Mouse (Mus musculus) E14TG2a.4 (cell line): Measurements from ENCODE around the gene Tmem135.

Experiments
- H3K27me3 ChIP-seq: 2 replicates; pipeline ENCODE4 v1.6.1; 2014; ENCODE audit warnings: low read length, control low read depth; ENCODE audit not compliant: insufficient read depth
- H3K36me3 ChIP-seq: 2 replicates; pipeline ENCODE4 v1.6.1; 2014; ENCODE audit warnings: low read length, control low read depth; ENCODE audit not compliant: insufficient read depth
- H3K4me1 ChIP-seq: replicated peaks from 2 replicates; pipeline ENCODE4 v1.6.1; 2014; ENCODE audit warnings: low read depth, low read length, control low read depth
- H3K4me3 ChIP-seq: replicated peaks from 2 replicates; pipeline ENCODE4 v1.5.1; 2014; ENCODE audit warnings: mild to moderate bottlenecking, low read length
- H3K9me3 ChIP-seq: 2 replicates; pipeline ENCODE4 v1.6.1; 2014; ENCODE audit warnings: low read length, control low read depth
- CTCF ChIP-seq: conservative IDR thresholded peaks from 2 replicates; pipeline ENCODE4 v1.5.1; 2014; ENCODE audit warnings: low read length
- NANOG ChIP-seq: IDR thresholded peaks from 2 replicates; pipeline ENCODE4 v1.6.1; 2014; ENCODE audit warnings: borderline replicate concordance, low read length, mixed read lengths
- POU5F1 ChIP-seq: IDR thresholded peaks from 2 replicates; pipeline ENCODE4 v1.6.1; 2014; ENCODE audit warnings: low read length, borderline replicate concordance

The Tmem135 gene

DNA sequence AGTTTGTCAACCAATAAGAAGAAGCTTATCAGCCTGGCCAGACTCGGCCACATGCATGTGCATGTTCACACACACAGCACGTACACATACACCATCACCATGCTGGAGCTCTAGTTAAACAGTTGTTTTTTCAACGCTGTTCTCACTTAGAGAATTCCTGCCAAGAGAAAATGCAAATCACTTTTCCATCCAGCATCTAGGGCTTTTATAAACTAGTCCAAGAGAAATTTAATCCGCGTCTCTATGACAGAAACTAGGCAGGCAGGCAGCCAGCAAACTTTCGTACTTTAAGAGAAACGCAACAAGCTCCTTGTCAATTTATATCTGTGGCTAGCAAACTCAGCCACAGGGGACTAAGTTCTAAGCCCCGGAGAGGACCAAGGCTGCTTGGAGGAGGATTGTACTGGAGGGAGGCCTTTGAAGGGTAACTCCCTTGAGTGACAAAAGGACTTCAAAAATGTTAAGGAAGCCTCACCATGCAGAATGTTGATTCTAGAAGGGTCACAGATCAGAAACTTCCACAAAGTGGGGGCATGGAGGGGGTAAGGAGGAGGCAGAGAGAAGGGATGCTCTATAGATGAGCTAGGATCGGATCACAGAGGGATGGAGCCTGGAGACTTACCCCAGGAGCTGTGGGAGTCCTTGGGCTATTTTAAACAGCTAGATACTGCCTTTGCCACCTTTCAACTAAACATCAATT, 29.3 kb upstream of the Tmem135 start:
- H3K4me1 ChIP-seq = no peaks in the 10 kb centered on the region
- TF ChIP-seq POU5F1 = no peak
- TF ChIP-seq CTCF = no peak
- no peak for TF ChIP-seq NANOG
- no peaks in the 10 kb centered on the region for H3K27me3 ChIP-seq
- H3K36me3 ChIP-seq = no peaks in the 10 kb centered on the region
- H3K4me3 ChIP-seq = no peak overlapping the region
- no peaks in the 10 kb centered on the region for H3K9me3 ChIP-seq

DNA sequence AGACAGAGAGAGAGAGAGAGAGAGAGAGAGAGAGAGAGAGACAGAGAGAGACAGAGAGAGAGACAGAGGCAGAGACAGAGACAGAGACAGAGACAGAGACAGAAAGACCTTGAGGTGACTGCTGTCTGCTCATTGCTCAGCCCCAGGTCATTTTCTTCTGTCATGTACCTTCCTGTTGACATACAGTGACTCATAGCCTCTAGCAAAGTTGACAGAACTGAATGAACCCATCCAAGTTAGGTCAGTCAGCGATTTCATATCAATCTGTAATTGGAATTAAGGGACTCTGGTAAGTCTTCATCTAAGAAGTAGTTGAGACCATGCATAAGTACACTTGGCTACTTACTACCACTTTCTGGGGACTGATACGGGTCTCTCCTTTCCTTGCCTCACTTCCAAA, 27.2 kb upstream of the Tmem135 start:
- Histone ChIP-seq H3K4me3 (no peak overlapping the region), H3K9me3 (no peaks in the 10 kb centered on the region), H3K36me3 (no peaks in the 10 kb centered on the region), H3K27me3 (no peaks in the 10 kb centered on the region), H3K4me1 (no peaks in the 10 kb centered on the region)
- TF ChIP-seq CTCF (no peak), NANOG (no peak), POU5F1 (no peak)

DNA sequence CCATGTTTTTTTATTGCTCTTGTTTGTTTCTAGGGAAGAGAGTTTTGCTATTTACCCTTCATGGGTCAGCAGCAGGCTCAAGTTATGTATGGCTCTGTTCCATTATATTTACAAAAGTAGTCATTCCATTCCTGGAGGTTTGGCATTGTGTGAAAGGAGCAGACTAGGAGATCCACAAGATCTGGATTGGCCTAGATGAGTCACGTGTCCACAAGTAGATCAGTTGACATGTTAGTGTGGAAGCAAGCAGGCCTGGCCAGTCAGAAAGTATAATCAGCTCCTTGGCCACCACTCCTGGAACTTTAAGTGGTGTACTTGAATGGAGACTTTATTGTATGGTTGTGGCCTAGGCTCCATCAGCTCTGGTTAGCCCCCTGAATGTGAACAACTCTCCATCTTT, 25.3 kb upstream of the Tmem135 start:
- Histone ChIP-seq H3K4me3 (no peak overlapping the region), H3K9me3 (no peaks in the 10 kb centered on the region), H3K36me3 (no peaks in the 10 kb centered on the region), H3K27me3 (0 out of 2 replicates have a peak, but pooled peaks cover 3% of the 10 kb centered on the region), H3K4me1 (no peaks in the 10 kb centered on the region)
- TF ChIP-seq CTCF = no peak
- no peak for TF ChIP-seq NANOG
- TF ChIP-seq POU5F1 = no peak

DNA sequence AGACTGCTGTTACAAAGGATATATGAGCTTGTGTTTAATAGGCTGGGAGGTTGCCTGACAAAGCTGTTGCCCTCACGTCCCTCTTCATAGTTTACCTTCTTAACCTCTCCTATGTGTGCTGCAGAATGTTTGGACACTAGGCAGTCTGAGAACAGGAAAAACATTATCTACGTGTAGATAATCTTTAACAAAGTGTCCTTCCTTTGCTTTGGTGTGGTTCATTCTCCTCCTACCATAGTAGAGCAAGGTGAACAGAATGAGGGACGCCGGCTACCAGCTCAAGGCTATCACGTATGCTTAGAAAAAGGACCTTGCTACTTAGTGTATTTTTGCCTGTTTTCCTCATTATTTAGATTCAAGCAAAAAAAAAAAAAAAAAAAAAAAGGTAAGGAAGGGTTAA, 24.8 kb upstream of the Tmem135 start:
- Histone ChIP-seq H3K36me3 (no peaks in the 10 kb centered on the region), H3K4me1 (peaks cover under 1% of the 10 kb centered on the region), H3K27me3 (0 out of 2 replicates have a peak, but pooled peaks cover 3% of the 10 kb centered on the region), H3K9me3 (no peaks in the 10 kb centered on the region), H3K4me3 (no peak overlapping the region)
- TF ChIP-seq CTCF (no peak), POU5F1 (no peak), NANOG (no peak)

DNA sequence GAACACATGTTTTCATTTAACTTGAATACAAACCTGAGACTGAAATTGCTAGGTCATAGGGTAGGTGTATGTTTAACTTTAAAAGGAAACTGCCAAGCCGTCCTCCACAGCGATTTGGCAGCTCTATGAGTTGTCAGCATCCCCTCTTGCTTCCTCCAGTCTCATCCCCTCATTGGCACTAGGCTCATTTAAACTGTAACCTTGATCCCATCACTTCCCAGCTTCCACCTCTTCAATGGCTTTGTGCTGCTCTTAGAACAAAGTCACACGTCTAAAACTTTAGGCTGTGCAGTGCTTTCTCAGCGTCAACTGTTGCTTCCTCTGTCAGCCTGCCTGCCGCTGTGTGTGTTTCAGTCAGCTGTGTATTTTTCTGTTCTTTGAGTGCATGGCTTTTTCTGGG, 23.1 kb upstream of the Tmem135 start:
- Histone ChIP-seq H3K27me3 (0 out of 2 replicates have a peak, but pooled peaks cover 3% of the 10 kb centered on the region), H3K9me3 (no peaks in the 10 kb centered on the region), H3K36me3 (no peaks in the 10 kb centered on the region), H3K4me1 (peaks cover 7% of the 10 kb centered on the region), H3K4me3 (no peak overlapping the region)
- no peak for TF ChIP-seq POU5F1
- no peak for TF ChIP-seq NANOG
- TF ChIP-seq CTCF = no peak

DNA sequence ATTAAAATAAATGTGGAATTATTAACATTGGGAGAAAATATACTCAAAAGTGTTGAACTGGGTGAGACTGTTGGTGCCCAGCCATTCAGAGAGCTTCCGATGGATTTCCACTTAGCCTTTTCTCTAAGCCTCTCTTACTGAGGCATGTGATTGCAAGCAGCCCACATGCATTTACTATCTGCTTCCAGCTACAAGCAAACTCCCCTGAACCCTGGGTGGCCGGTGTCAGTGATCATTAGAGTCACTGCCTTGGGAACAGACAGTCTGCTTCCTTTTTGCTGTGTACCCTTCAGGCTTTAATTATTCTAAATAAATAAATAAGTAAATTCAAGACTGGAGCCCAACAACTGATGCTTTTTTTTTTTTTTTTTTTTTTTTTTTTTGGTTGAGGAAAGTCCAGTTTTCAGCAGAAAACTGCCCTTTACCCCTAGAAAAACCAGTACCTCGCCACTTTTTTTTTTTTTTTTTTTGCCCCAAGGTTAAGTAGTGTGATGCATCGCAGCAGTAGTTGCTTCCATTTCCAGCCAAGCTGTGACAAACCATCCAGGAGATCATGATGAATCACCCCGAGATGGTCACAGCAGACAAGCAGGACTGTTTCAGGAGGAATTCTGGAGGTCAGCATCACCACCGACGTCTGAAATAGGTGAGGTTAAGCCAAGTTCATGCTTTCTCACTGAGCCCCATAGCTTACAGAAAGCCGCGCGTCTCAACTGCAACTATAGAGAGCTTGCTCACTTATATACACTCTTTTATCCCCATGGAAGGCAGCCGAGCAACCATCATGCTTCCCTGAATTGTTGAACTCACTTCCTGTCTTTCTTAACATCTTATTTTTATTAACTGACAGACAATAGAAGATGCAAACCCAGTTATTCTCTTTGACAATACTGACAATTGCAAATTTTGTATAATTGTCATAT, 22.0 kb upstream of the Tmem135 start:
- TF ChIP-seq POU5F1 = no peak
- no peak for TF ChIP-seq NANOG
- TF ChIP-seq CTCF = no peak
- H3K36me3 ChIP-seq = no peaks in the 10 kb centered on the region
- H3K9me3 ChIP-seq = no peaks in the 10 kb centered on the region
- peaks cover 7% of the 10 kb centered on the region for H3K4me1 ChIP-seq
- 0 out of 2 replicates have a peak, but pooled peaks cover 3% of the 10 kb centered on the region for H3K27me3 ChIP-seq
- H3K4me3 ChIP-seq = no peak overlapping the region

DNA sequence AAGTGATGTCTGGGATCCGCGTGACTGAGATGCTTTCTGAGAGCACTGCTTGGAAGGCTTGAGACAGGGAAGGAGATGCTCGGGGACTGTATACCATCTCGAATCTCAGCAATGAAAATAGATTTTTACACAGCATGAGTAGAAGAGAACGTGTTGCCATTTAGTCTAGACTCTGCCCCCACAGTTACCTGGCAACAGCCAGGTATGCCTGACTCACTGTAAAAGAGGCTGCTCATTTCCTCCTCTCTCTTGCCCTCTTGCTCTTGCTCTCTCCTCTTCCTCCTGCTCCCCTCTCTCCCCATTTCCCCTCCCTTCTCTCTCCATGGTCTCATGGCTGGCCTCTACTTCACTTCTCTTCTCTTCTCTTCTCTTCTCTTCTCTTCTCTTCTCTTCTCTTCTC, 20.6 kb upstream of the Tmem135 start:
- 0 out of 2 replicates have a peak, but pooled peaks cover 3% of the 10 kb centered on the region for H3K27me3 ChIP-seq
- no peak overlapping the region for H3K4me3 ChIP-seq
- no peaks in the 10 kb centered on the region for H3K36me3 ChIP-seq
- no peaks in the 10 kb centered on the region for H3K9me3 ChIP-seq
- peaks cover 7% of the 10 kb centered on the region for H3K4me1 ChIP-seq
- TF ChIP-seq CTCF (no peak), POU5F1 (no peak), NANOG (no peak)

DNA sequence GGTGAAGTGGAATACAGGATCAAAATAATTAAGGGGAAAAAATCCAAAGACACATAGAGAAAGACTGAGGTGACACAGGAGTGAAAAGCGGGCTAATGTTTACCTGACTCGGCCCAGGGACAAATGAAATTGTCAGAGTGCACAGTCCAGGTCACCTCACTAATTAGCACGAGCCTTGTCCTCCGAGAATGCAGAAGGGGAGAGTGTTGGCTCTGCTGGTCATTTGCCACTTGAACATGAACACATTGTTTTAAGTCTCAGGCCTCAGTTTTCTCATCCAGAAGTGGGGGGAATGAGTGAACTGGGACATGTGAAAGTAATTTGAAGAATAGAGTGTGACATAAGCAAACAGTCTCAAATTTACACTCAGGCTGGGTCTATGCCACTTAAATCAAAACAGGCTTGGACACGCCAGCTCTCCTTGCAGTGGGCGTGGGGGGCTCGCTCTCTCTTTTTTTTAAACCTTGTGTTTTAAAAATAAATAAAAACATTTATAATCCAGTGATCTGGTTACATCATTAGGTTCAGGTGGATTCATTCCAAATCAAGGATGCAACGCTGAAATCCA, 19.8 kb upstream of the Tmem135 start:
- TF ChIP-seq NANOG (no peak), CTCF (no peak), POU5F1 (no peak)
- peaks cover 7% of the 10 kb centered on the region for H3K4me1 ChIP-seq

More for the DNA sequence above, 19.8 kb upstream of the Tmem135 start:
- 0 out of 2 replicates have a peak, but pooled peaks cover 3% of the 10 kb centered on the region for H3K27me3 ChIP-seq
- no peaks in the 10 kb centered on the region for H3K9me3 ChIP-seq
- H3K4me3 ChIP-seq = no peak overlapping the region
- H3K36me3 ChIP-seq = no peaks in the 10 kb centered on the region
